Mouse (Mus musculus): ENCODE data around the gene Mknk2.

DNA sequence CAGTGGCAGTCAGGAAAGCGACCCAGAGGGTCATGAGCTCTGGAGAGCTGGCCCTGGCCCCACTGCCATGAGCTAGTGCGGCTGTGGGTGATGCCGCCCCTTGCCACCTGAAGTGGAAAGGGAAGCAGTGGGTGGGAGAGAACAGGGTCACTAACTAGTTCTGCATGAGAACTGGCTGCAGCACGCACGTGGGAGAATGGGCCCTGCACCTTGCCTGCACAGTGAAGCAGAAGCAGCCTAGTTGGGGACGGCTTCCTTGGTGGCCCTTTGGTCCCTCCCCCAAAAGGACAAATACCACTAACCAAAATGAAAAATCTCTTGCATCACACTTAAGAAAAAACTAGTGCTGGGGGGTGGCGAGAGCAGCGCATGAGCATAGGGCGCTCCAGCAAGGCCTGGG lies 20.7 kb upstream of the Mknk2 start:
- TF ChIP-seq USF1 (IDR thresholded peaks at IDR 0.05; ENCODE audit: low read depth) (no peak), MYOG (IDR thresholded peaks at IDR 0.05; ENCODE audit: control insufficient read depth, extremely low read depth, insufficient read length) (no peak)
